ENCODE assay signal across 8 mouse cellular contexts in genomic region chr8:71528362-71529073, GRCm38 (mm10). TPM values are rescaled to one million over a fixed set of nuclear protein-coding genes. Genes with fewer than 3 reads are reported as not detected.
DNase-seq lines count a peak whose midpoint lies in the region; ATAC-seq lines count a peak whose summit lies in the region.

No protein-coding gene starts in this region.

- no peaks in the 10 kb centered on the region for H3K36me3 ChIP-seq in embryonic facial prominence, embryonic 15.5 days
- no peaks in the 10 kb centered on the region for H3K36me3 ChIP-seq in lung, embryonic 16.5 days (ENCODE audit: control insufficient read depth, insufficient read depth, low read length)

- WGBS in embryonic facial prominence, embryonic 15.5 days = 69% methylated on average over 11 of the region's 11 CpGs
- 66% methylated on average over 11 of the region's 11 CpGs for WGBS in lung, embryonic 16.5 days

- 0 out of 2 replicates have a peak, but pooled peaks cover 6% of the 10 kb centered on the region for H3K4me1 ChIP-seq in embryonic facial prominence, embryonic 15.5 days
- peaks cover 20% of the 10 kb centered on the region for H3K4me1 ChIP-seq in lung, embryonic 16.5 days (replicated peaks; ENCODE audit: control insufficient read depth, insufficient read depth, low read length)

- no peak overlapping the region for H3K4me3 ChIP-seq in embryonic facial prominence, embryonic 15.5 days (replicated peaks)
- H3K4me3 ChIP-seq in lung, embryonic 16.5 days (ENCODE audit: low read length) = no peak overlapping the region

- DNase-seq in R1 (ENCODE audit: low read depth, low spot score) = peak; percentile 76
- peak; percentile 42 for DNase-seq in kidney, adult 18-20 months
- DNase-seq in cerebellum, adult 11-12 months = no peak
- no peak for DNase-seq in left cerebral cortex, adult 18-20 months (ENCODE audit: low spot score in 2 of 2)
- DNase-seq in neural tube, embryonic 10.5 days (ENCODE audit: extremely low spot score, low spot score) = no peak
- DNase-seq in cerebellum, postnatal 14 days = no peak

- H3K27ac ChIP-seq in embryonic facial prominence, embryonic 15.5 days (replicated peaks) = peak overlapping the region; percentile 68
- peak overlapping the region; percentile 96 for H3K27ac ChIP-seq in lung, embryonic 16.5 days (ENCODE audit: low read length)

- peaks cover 30% of the 10 kb centered on the region for H3K27me3 ChIP-seq in embryonic facial prominence, embryonic 15.5 days
- peaks cover 10% of the 10 kb centered on the region; the same call in 1 of the 2 replicates for H3K27me3 ChIP-seq in lung, embryonic 16.5 days (ENCODE audit: control insufficient read depth, insufficient read depth, low read depth, low read length)

- ATAC-seq in embryonic facial prominence, embryonic 15.5 days (ENCODE audit: insufficient number of reproducible peaks, low FRiP score, low TSS enrichment, low read depth) = no peak
- peak; percentile 86 for ATAC-seq in lung, embryonic 16.5 days (ENCODE audit: low read depth)

- no peaks in the 10 kb centered on the region for H3K9me3 ChIP-seq in embryonic facial prominence, embryonic 15.5 days (replicated peaks)
- no peaks in the 10 kb centered on the region for H3K9me3 ChIP-seq in lung, embryonic 16.5 days (ENCODE audit: control insufficient read depth, low read length)

- no peak overlapping the region for H3K4me2 ChIP-seq in embryonic facial prominence, embryonic 15.5 days (replicated peaks)
- H3K4me2 ChIP-seq in lung, embryonic 16.5 days (ENCODE audit: low read depth, low read length) = peak overlapping the region; percentile 17; the same call in 1 of the 2 replicates

- no peak overlapping the region for H3K9ac ChIP-seq in embryonic facial prominence, embryonic 15.5 days
- peak overlapping the region; percentile 28; the same call in 1 of the 2 replicates for H3K9ac ChIP-seq in lung, embryonic 16.5 days (ENCODE audit: low read length)

RNA-seq across cellular contexts. Expression of gene Ccdc194, which starts 3.0 kb away (rescaled TPM):
- 2.4 and 3.0 TPM in 2 replicates for polyA plus RNA-seq in embryonic facial prominence, embryonic 15.5 days (2015; fragmentation: Nextera tagmentation; extraction: Ambion mirVana)
- 0.23 and 0.58 TPM in 2 replicates for polyA plus RNA-seq in lung, embryonic 16.5 days (2015; fragmentation: Nextera tagmentation; extraction: Ambion mirVana)
- not detected for total RNA-seq in left cerebral cortex, adult 18-20 months (2021)

RNA-seq across cellular contexts. Expression of gene Bst2, which starts 8.7 kb away (rescaled TPM):
- 34.8 and 35.5 TPM in 2 replicates for polyA plus RNA-seq in embryonic facial prominence, embryonic 15.5 days (2015; fragmentation: Nextera tagmentation; extraction: Ambion mirVana)
- 50.4 and 51.1 TPM in 2 replicates for polyA plus RNA-seq in lung, embryonic 16.5 days (2015; fragmentation: Nextera tagmentation; extraction: Ambion mirVana)
- 1 to 10 TPM; 4.7 to 6.9 TPM for total RNA-seq in left cerebral cortex, adult 18-20 months (2021)

RNA-seq across cellular contexts. Expression of gene Mvb12a, which starts 14.2 kb away (rescaled TPM):
- 86.8 and 92.9 TPM in 2 replicates for polyA plus RNA-seq in embryonic facial prominence, embryonic 15.5 days (2015; fragmentation: Nextera tagmentation; extraction: Ambion mirVana)
- 96.3 and 99.5 TPM in 2 replicates for polyA plus RNA-seq in lung, embryonic 16.5 days (2015; fragmentation: Nextera tagmentation; extraction: Ambion mirVana)
- total RNA-seq in left cerebral cortex, adult 18-20 months (2021) = 10 to 100 TPM; 35.5 to 36.6 TPM

RNA-seq across cellular contexts. Expression of gene Plvap, which starts 17.0 kb away (rescaled TPM):
- polyA plus RNA-seq in embryonic facial prominence, embryonic 15.5 days (2015; fragmentation: Nextera tagmentation; extraction: Ambion mirVana) = 61.4 and 62.8 TPM in 2 replicates
- polyA plus RNA-seq in lung, embryonic 16.5 days (2015; fragmentation: Nextera tagmentation; extraction: Ambion mirVana) = 130 and 145 TPM in 2 replicates
- 1 to 10 TPM; 9.4 to 9.5 TPM for total RNA-seq in left cerebral cortex, adult 18-20 months (2021)

RNA-seq across cellular contexts. Expression of gene Tmem221, which starts 30.2 kb away (rescaled TPM):
- polyA plus RNA-seq in embryonic facial prominence, embryonic 15.5 days (2015; fragmentation: Nextera tagmentation; extraction: Ambion mirVana) = 1.2 and 1.7 TPM in 2 replicates
- 4.4 and 4.5 TPM in 2 replicates for polyA plus RNA-seq in lung, embryonic 16.5 days (2015; fragmentation: Nextera tagmentation; extraction: Ambion mirVana)
- total RNA-seq in left cerebral cortex, adult 18-20 months (2021) = under 1 TPM; 0.21 to 0.23 TPM

Comparison
In these comparisons a context has a peak if more than half of its experiments do, and no peak if none do; other contexts are left out.
1. DNase-seq: peak in R1 (single experiment) and kidney, adult 18-20 months (single experiment); none in cerebellum, adult 11-12 months (single experiment), left cerebral cortex, adult 18-20 months (0 of 2), neural tube, embryonic 10.5 days (single experiment) and cerebellum, postnatal 14 days (0 of 2).